Mouse (Mus musculus): ENCODE results near the gene Shh.

Shh gene

GRCm38 (mm10) chr5:28466760-28467306, at the start of gene Shh:
TSS of gene Shh (minus strand) at chr5:28467256.
- DNase-seq: peak; percentile 48 to 50

GRCm38 (mm10) chr5:28500792-28501439, 33.9 kb upstream of the Shh start:
- DNase-seq: peak; percentile 24 to 29

- DNase-seq: no peak
Observed at GRCm38 (mm10) chr5:28498846-28499245, 31.8 kb upstream of the Shh start.

- no peak for DNase-seq
Observed at GRCm38 (mm10) chr5:28495712-28496650, 28.9 kb upstream of the Shh start.

GRCm38 (mm10) chr5:28493550-28493949, 26.5 kb upstream of the Shh start:
- no peak for DNase-seq

- no peak for DNase-seq
Observed at GRCm38 (mm10) chr5:28482991-28483390, 15.9 kb upstream of the Shh start.

GRCm38 (mm10) chr5:28481730-28482129, 14.7 kb upstream of the Shh start:
- no peak for DNase-seq

- DNase-seq: peak; percentile 18 to 35
Observed at GRCm38 (mm10) chr5:28476389-28477379, 9.6 kb upstream of the Shh start.

GRCm38 (mm10) chr5:28473556-28473955, 6.5 kb upstream of the Shh start:
- no peak for DNase-seq

GRCm38 (mm10) chr5:28469525-28470202, 2.6 kb upstream of the Shh start:
- DNase-seq: peak; percentile 81 to 82

GRCm38 (mm10) chr5:28466351-28466750, 705 bp downstream of the Shh start:
- DNase-seq: no peak

- DNase-seq: no peak
Observed at GRCm38 (mm10) chr5:28465526-28465925, 1.5 kb downstream of the Shh start.

GRCm38 (mm10) chr5:28465099-28465406, 2.0 kb downstream of the Shh start:
- peak; percentile 54 to 66 for DNase-seq

GRCm38 (mm10) chr5:28464361-28465098, 2.5 kb downstream of the Shh start:
- DNase-seq: peak; percentile 26 to 38

GRCm38 (mm10) chr5:28463656-28464055, 3.4 kb downstream of the Shh start:
- DNase-seq: no peak

GRCm38 (mm10) chr5:28462741-28463590, 4.1 kb downstream of the Shh start:
- DNase-seq: peak; percentile 31 to 40

- no peak for DNase-seq
Observed at GRCm38 (mm10) chr5:28461376-28461775, 5.7 kb downstream of the Shh start.

GRCm38 (mm10) chr5:28460556-28461350, 6.3 kb downstream of the Shh start:
- DNase-seq: peak; percentile 13 to 28
